Mouse (Mus musculus): ENCODE results near the gene Elane. TPM values are rescaled to one million over a fixed set of nuclear protein-coding genes. Genes with fewer than 3 reads are reported as not detected.
A peak's percentile ranks its signal among the peaks of the same experiment; 100 is the strongest.

The Elane gene
- polyA plus RNA-seq (2015; fragmentation: Nextera tagmentation; extraction: Ambion mirVana), result 0.30 and 0.55 TPM in 2 replicates

DNA sequence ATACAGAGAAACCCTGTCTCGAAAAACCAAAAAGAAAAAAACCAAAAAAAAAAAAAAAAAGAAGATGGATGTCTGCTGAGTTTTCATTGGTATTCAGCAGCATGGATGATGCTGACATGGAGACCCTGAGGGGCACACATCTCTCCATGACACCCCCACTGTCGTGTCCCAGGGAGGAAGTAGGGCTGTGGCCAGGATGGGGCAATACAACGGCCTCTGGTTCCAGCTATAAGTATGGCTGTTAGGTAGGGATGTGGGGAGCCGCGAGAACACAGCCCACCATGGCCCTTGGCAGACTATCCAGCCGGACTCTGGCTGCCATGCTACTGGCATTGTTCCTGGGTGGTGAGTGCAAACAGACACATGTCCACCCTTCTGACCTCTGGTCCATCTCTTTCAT, at the start of gene Elane:
Gene Elane (plus strand): TSS at position 194 of the 400 bp plus-strand sequence.
- Histone ChIP-seq H3K9ac (ENCODE audit: low read length) (no peak within 1 kb of the TSS), H3K27ac (replicated peaks) (no peak within 1 kb of the TSS), H3K36me3 (ENCODE audit: control insufficient read depth, insufficient read depth, low read length) (no peaks in the 10 kb centered on the region), H3K9me3 (ENCODE audit: control insufficient read depth, low read length) (no peaks in the 10 kb centered on the region), H3K4me2 (replicated peaks; ENCODE audit: low read depth) (no peak within 1 kb of the TSS), H3K4me1 (replicated peaks; ENCODE audit: control insufficient read depth, insufficient read depth) (no peaks in the 10 kb centered on the region; the same call in none of the 2 replicates), H3K27me3 (ENCODE audit: control insufficient read depth, insufficient read depth, low read length) (no peaks in the 10 kb centered on the region), H3K4me3 (ENCODE audit: low read depth, low read length) (no peak within 1 kb of the TSS)
- no peak for DNase-seq (ENCODE audit: low spot score)
- 84% methylated on average over 6 of the region's 6 CpGs for WGBS
- ATAC-seq (ENCODE audit: low FRiP score, low TSS enrichment), result no peak
- TF ChIP-seq CTCF (IDR thresholded peaks at IDR 0.05; ENCODE audit: low read depth) (no peak), EP300 (optimal IDR thresholded peaks at IDR 0.05) (no peak)

GRCm38 (mm10) chr10:79836918-79837317, 49.1 kb upstream of the Elane start:
- no peaks in the 10 kb centered on the region for H3K27me3 ChIP-seq (ENCODE audit: control insufficient read depth, insufficient read depth, low read length)
- H3K4me1 ChIP-seq (replicated peaks; ENCODE audit: control insufficient read depth, insufficient read depth), result no peaks in the 10 kb centered on the region
- no peaks in the 10 kb centered on the region for H3K36me3 ChIP-seq (ENCODE audit: control insufficient read depth, insufficient read depth, low read length)
- ATAC-seq (ENCODE audit: low FRiP score, low TSS enrichment), result no peak
- H3K4me3 ChIP-seq (ENCODE audit: low read depth, low read length), result no peak overlapping the region
- no peaks in the 10 kb centered on the region for H3K9me3 ChIP-seq (ENCODE audit: control insufficient read depth, low read length)
- 95% methylated on average over 3 of the region's 3 CpGs for WGBS
- no peak for DNase-seq (ENCODE audit: low spot score)
- no peak overlapping the region for H3K9ac ChIP-seq (ENCODE audit: low read length)
- no peak overlapping the region for H3K4me2 ChIP-seq (replicated peaks; ENCODE audit: low read depth)
- TF ChIP-seq EP300 (optimal IDR thresholded peaks at IDR 0.05), result no peak
- TF ChIP-seq CTCF (IDR thresholded peaks at IDR 0.05; ENCODE audit: low read depth), result peak; percentile 56
- no peak overlapping the region for H3K27ac ChIP-seq (replicated peaks)

DNA sequence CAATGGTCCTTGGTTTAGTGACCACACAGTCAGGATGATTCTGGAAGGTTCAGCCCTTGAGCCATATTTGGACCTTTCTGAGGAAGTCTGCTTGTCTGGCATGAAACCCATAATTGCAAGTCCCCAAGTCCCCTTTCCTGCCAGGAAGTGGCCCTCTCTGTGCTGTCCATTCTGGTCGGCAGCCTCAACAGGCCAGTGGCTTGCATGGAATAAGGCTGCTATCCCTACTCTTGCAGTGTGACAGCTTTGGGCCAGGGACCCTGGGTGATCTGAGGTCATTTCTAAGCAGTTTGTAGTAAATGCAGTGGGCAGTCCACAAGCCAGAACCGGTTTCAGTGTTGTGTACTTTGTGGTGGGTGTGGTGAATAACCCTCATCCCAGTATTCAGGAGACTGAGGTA, 47.9 kb upstream of the Elane start:
- Histone ChIP-seq H3K9me3 (ENCODE audit: control insufficient read depth, low read length) (no peaks in the 10 kb centered on the region), H3K4me1 (replicated peaks; ENCODE audit: control insufficient read depth, insufficient read depth) (no peaks in the 10 kb centered on the region), H3K9ac (ENCODE audit: low read length) (no peak overlapping the region), H3K36me3 (ENCODE audit: control insufficient read depth, insufficient read depth, low read length) (no peaks in the 10 kb centered on the region), H3K27me3 (ENCODE audit: control insufficient read depth, insufficient read depth, low read length) (no peaks in the 10 kb centered on the region), H3K4me2 (replicated peaks; ENCODE audit: low read depth) (no peak overlapping the region), H3K27ac (replicated peaks) (no peak overlapping the region), H3K4me3 (ENCODE audit: low read depth, low read length) (no peak overlapping the region)
- no peak for TF ChIP-seq EP300 (optimal IDR thresholded peaks at IDR 0.05)
- TF ChIP-seq CTCF (IDR thresholded peaks at IDR 0.05; ENCODE audit: low read depth), result no peak
- no peak for ATAC-seq (ENCODE audit: low FRiP score, low TSS enrichment)
- 41% methylated on average over 2 of the region's 2 CpGs for WGBS
- DNase-seq (ENCODE audit: low spot score), result no peak

DNA sequence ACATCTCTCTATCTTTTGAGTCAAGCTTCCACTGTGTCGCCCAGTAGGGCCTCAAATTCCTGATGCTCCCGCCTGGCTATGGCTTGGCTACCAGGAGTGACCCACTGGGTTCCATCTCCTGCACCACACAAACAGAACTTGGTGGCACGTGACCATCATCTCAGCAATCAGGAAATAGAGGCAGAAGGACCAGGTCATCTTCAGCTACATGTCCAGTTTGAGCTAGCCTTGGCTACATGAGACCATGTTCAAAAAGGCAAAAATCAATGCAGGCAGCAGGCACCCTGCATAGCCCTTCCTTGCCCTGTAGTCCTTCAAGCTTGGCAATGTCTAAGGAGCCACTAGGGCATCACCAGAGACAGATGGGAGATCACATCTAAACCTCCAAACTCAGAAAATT, 46.0 kb upstream of the Elane start:
- no peak overlapping the region for H3K4me2 ChIP-seq (replicated peaks; ENCODE audit: low read depth)

GRCm38 (mm10) chr10:79840644-79841551, 45.1 kb upstream of the Elane start:
- DNase-seq (ENCODE audit: low spot score) (peak; percentile 70), ATAC-seq (ENCODE audit: low FRiP score, low TSS enrichment) (peak; percentile 89)
- WGBS, result under 1% methylated on average over 24 of the region's 24 CpGs
- Histone ChIP-seq H3K9ac (ENCODE audit: low read length) (peak overlapping the region; percentile 53; the same call in 1 of the 2 replicates), H3K4me2 (replicated peaks; ENCODE audit: low read depth) (peak overlapping the region; percentile 76), H3K4me1 (replicated peaks; ENCODE audit: control insufficient read depth, insufficient read depth) (no peaks in the 10 kb centered on the region), H3K9me3 (ENCODE audit: control insufficient read depth, low read length) (no peaks in the 10 kb centered on the region), H3K27ac (replicated peaks) (peak overlapping the region; percentile 91), H3K4me3 (ENCODE audit: low read depth, low read length) (peak overlapping the region; percentile 39), H3K27me3 (ENCODE audit: control insufficient read depth, insufficient read depth, low read length) (no peaks in the 10 kb centered on the region), H3K36me3 (ENCODE audit: control insufficient read depth, insufficient read depth, low read length) (no peaks in the 10 kb centered on the region)
- TF ChIP-seq EP300 (optimal IDR thresholded peaks at IDR 0.05) (peak; percentile 48), CTCF (IDR thresholded peaks at IDR 0.05; ENCODE audit: low read depth) (peak; percentile 48)

More for the DNA sequence above, 46.0 kb upstream of the Elane start:
- TF ChIP-seq EP300 (optimal IDR thresholded peaks at IDR 0.05), result no peak
- no peak for TF ChIP-seq CTCF (IDR thresholded peaks at IDR 0.05; ENCODE audit: low read depth)
- DNase-seq (ENCODE audit: low spot score) (no peak), ATAC-seq (ENCODE audit: low FRiP score, low TSS enrichment) (no peak)
- H3K4me3 ChIP-seq (ENCODE audit: low read depth, low read length), result no peak overlapping the region
- H3K4me1 ChIP-seq (replicated peaks; ENCODE audit: control insufficient read depth, insufficient read depth), result no peaks in the 10 kb centered on the region
- peak overlapping the region; percentile 91 for H3K27ac ChIP-seq (replicated peaks)
- no peaks in the 10 kb centered on the region for H3K36me3 ChIP-seq (ENCODE audit: control insufficient read depth, insufficient read depth, low read length)
- H3K9ac ChIP-seq (ENCODE audit: low read length), result no peak overlapping the region
- H3K9me3 ChIP-seq (ENCODE audit: control insufficient read depth, low read length), result no peaks in the 10 kb centered on the region
- WGBS, result 94% methylated on average over 3 of the region's 3 CpGs
- H3K27me3 ChIP-seq (ENCODE audit: control insufficient read depth, insufficient read depth, low read length), result no peaks in the 10 kb centered on the region

GRCm38 (mm10) chr10:79842322-79842721, 43.7 kb upstream of the Elane start:
- Histone ChIP-seq H3K27me3 (ENCODE audit: control insufficient read depth, insufficient read depth, low read length) (no peaks in the 10 kb centered on the region), H3K27ac (replicated peaks) (no peak overlapping the region), H3K4me2 (replicated peaks; ENCODE audit: low read depth) (no peak overlapping the region), H3K9ac (ENCODE audit: low read length) (no peak overlapping the region), H3K36me3 (ENCODE audit: control insufficient read depth, insufficient read depth, low read length) (no peaks in the 10 kb centered on the region), H3K4me3 (ENCODE audit: low read depth, low read length) (no peak overlapping the region), H3K9me3 (ENCODE audit: control insufficient read depth, low read length) (no peaks in the 10 kb centered on the region), H3K4me1 (replicated peaks; ENCODE audit: control insufficient read depth, insufficient read depth) (no peaks in the 10 kb centered on the region)
- WGBS, result 58% methylated on average over 3 of the region's 3 CpGs
- DNase-seq (ENCODE audit: low spot score), result no peak
- TF ChIP-seq EP300 (optimal IDR thresholded peaks at IDR 0.05), result no peak
- no peak for TF ChIP-seq CTCF (IDR thresholded peaks at IDR 0.05; ENCODE audit: low read depth)
- no peak for ATAC-seq (ENCODE audit: low FRiP score, low TSS enrichment)
